Mouse (Mus musculus) splenic B cell, adult 2 months (primary cell): ENCODE measurements around the gene Mmp2.

Source experiments
- DNase-seq: peaks from one replicate; pipeline ENCODE4 v3.0.0-alpha.2; 2011; ENCODE audit warnings: low read depth, low spot score
- H3K27me3 ChIP-seq: 2 replicates; pipeline ENCODE4 v1.6.1; 2012; ENCODE audit warnings: mild to moderate bottlenecking, low read length, moderate library complexity, mixed read lengths; ENCODE audit not compliant: control insufficient read depth, poor library complexity, insufficient read depth, severe bottlenecking
- H3K36me3 ChIP-seq: 2 replicates; pipeline ENCODE4 v1.6.1; 2012; ENCODE audit warnings: mild to moderate bottlenecking, low read length, moderate library complexity, mixed read lengths; ENCODE audit not compliant: control insufficient read depth, poor library complexity, insufficient read depth, severe bottlenecking

Gene Mmp2

GRCm38 (mm10) chr8:92896611-92897010, 69.5 kb downstream of the Mmp2 start:
- Histone ChIP-seq H3K27me3 (no peaks in the 10 kb centered on the region), H3K36me3 (no peaks in the 10 kb centered on the region)
- no peak for DNase-seq

- Histone ChIP-seq H3K36me3 (no peaks in the 10 kb centered on the region), H3K27me3 (no peaks in the 10 kb centered on the region)
- no peak for DNase-seq
Measured at GRCm38 (mm10) chr8:92897794-92898193, 70.7 kb downstream of the Mmp2 start.

DNA sequence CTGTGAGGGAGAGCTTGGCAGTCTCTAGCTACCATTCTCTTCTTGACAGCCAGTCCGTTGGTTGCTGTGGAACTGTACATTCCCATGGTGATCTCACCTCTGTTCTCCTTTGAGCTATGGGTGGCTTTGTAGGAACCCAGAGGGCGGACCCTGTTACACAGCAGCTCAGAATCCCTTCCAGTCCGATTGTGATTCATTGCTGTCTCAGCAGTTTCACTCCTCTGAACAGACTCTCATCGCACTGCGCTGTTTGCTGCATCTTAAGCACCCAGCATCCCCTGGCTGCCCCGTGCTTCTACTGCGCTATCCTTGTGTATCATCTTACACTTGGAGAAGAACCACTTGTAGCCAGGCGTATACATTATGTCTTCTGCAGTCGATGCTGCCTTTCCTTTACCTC, 72.5 kb downstream of the Mmp2 start:
- no peaks in the 10 kb centered on the region for H3K36me3 ChIP-seq
- no peaks in the 10 kb centered on the region for H3K27me3 ChIP-seq
- DNase-seq = no peak

DNA sequence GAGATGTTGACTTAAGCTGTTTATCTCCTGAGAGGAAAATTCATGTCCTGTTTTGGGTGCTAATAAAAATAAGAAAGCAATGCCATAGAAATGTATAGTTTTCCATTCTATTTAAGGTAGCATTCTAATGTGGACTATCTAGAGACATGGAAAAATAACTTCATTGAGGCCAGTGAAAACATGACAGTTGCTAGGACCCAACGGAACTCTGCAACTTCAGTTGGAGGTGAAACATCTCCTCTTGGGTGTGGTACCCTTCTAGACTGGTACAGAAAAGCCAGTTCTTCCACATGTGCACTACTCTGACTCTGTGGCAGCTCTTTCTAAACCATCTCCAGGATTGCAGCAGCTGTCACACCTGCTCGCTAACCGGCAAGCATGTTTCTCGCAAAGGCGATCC, 74.0 kb downstream of the Mmp2 start, which contains the start of gene Capns2:
Capns2 (plus strand) TSS at position 301 of the 400 bp plus-strand sequence.
- H3K36me3 ChIP-seq = no peaks in the 10 kb centered on the region
- no peak for DNase-seq
- H3K27me3 ChIP-seq = no peaks in the 10 kb centered on the region

DNA sequence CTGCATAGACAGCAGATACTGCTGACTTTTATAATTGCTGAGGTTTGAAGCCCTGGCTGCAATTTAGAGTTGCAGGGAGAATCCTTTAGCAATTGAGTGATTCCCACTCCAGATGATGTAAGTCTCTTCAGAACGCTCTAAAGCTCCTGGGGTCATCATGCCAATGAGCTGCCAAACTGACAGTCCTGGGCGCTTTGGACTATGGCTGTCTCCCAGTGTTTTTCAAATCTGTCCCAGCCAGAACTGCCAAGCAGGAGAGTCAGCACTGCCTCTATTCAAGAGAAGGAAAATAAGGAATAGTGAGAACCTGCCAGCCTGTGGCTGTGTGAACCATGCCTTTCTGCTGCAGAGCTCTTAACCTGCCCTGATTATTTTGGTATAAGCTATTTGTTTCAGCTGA, 75.9 kb downstream of the Mmp2 start:
- DNase-seq = no peak
- H3K36me3 ChIP-seq = no peaks in the 10 kb centered on the region
- H3K27me3 ChIP-seq = no peaks in the 10 kb centered on the region
